Mouse (Mus musculus) spleen, adult 2 months (tissue): ENCODE measurements around the gene Spocd1.

Experiments used
- CTCF ChIP-seq: fragments of 200-500 bp; IDR thresholded peaks from 2 replicates; pipeline ENCODE4 v1.5.1; 2011; ENCODE audit warnings: mild to moderate bottlenecking, inconsistent platforms; ENCODE audit not compliant: insufficient read depth, insufficient read length, insufficient replicate concordance; ENCODE audit errors: extremely low read depth
- POLR2A ChIP-seq: fragments of 200-500 bp; IDR thresholded peaks from 2 replicates; pipeline ENCODE4 v1.6.1; 2011; ENCODE audit warnings: low read depth, low read length, inconsistent platforms

DNA sequence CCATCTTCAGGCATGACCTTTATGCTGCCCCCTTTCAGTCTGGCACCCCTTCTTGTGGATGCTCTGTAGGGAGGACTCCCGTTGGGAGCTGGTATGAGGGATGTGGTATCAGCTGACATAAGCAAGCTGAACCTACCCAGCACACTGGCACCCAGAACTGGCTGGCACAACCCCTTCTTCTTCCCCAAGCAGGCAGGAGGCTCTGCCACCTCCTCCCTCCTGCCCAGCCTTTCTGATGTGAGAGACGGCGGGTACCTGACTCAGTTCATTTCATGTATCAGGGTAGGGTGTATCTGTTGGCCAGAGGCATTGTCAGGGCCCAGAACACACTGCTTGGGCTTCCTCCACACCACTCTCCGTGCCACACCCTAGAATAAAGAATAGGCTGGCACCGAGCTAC, 65.7 kb downstream of the Spocd1 start:
- TF ChIP-seq CTCF (no peak), POLR2A (no peak)
